Mouse (Mus musculus) stomach, embryonic 14.5 days (tissue): ENCODE results near the gene Mest. TPM values are rescaled to one million over a fixed set of nuclear protein-coding genes. Genes with fewer than 3 reads are reported as not detected.

ENCODE experiments used
- ATAC-seq: fragments of 200-750 bp; cut with Nextera tagmentation; 2 replicates; pipeline ENCODE4 v1.8.0; 2017; ENCODE audit warnings: low read depth, moderate TSS enrichment; ENCODE audit not compliant: insufficient number of reproducible peaks, insufficient read depth, low FRiP score
- H3K27ac ChIP-seq: fragments of 300-500 bp; sonication (generic); 2 replicates; pipeline ENCODE4 v1.5.1; 2014; ENCODE audit warnings: mild to moderate bottlenecking, low read length, moderate library complexity, mixed read lengths
- H3K27me3 ChIP-seq: fragments of 300-500 bp; sonication (generic); 2 replicates; pipeline ENCODE4 v1.6.1; 2014; ENCODE audit warnings: low read length, control low read depth, mixed read lengths; ENCODE audit not compliant: control insufficient read depth, insufficient read depth
- H3K36me3 ChIP-seq: fragments of 300-500 bp; sonication (generic); 2 replicates; pipeline ENCODE4 v1.6.1; 2014; ENCODE audit warnings: mild to moderate bottlenecking, control low read depth, low read length, moderate library complexity, mixed read lengths; ENCODE audit not compliant: control insufficient read depth, insufficient read depth
- H3K4me1 ChIP-seq: fragments of 300-500 bp; sonication (generic); 2 replicates; pipeline ENCODE4 v1.6.1; 2014; ENCODE audit warnings: low read length, control low read depth, mixed read lengths; ENCODE audit not compliant: control insufficient read depth, insufficient read depth
- H3K4me2 ChIP-seq: fragments of 300-500 bp; sonication (generic); replicated peaks from 2 replicates; pipeline ENCODE4 v1.6.1; 2014; ENCODE audit warnings: low read depth, low read length, control low read depth
- H3K4me3 ChIP-seq: fragments of 300-500 bp; sonication (generic); 2 replicates; pipeline ENCODE4 v1.5.1; 2014; ENCODE audit warnings: low read depth, low read length, control low read depth
- H3K9ac ChIP-seq: fragments of 300-500 bp; sonication (generic); replicated peaks from 2 replicates; pipeline ENCODE4 v1.6.1; 2014; ENCODE audit warnings: low read depth, mild to moderate bottlenecking, control low read depth, low read length, moderate library complexity, mixed read lengths
- H3K9me3 ChIP-seq: fragments of 300-500 bp; sonication (generic); 2 replicates; pipeline ENCODE4 v1.6.1; 2016; ENCODE audit warnings: low read depth, low read length, control low read depth; ENCODE audit not compliant: control insufficient read depth
- WGBS: fragments of 180-500 bp; shearing (Covaris S2); extraction: QIAGEN DNeasy Blood & Tissue Kit; methylation state at CpG from one replicate; pipeline ENCODE4 v1.1.7; 2014; 5-methylcytosine and 5-hydroxymethylcytosine counted together
- polyA plus RNA-seq: library from polyadenylated mRNA; unstranded; fragments of >200 nt; fragmentation: Nextera tagmentation; extraction: Ambion mirVana; gene quantifications from 2 replicates; pipeline ENCODE4 v1.2.1, GENCODE M21; 2014

Gene Mest
- polyA plus RNA-seq, 1 experiment from 2014 or later, result 1,146 TPM

- Histone ChIP-seq H3K27ac (peak overlapping the region; percentile 45; the same call in 1 of the 2 replicates), H3K4me3 (no peak overlapping the region), H3K27me3 (no peaks in the 10 kb centered on the region), H3K4me1 (peaks cover 10% of the 10 kb centered on the region), H3K36me3 (no peaks in the 10 kb centered on the region), H3K9me3 (no peaks in the 10 kb centered on the region), H3K4me2 (no peak overlapping the region), H3K9ac (no peak overlapping the region)
- WGBS, result 43% methylated on average over 10 of the region's 10 CpGs
- ATAC-seq, result no peak
Measured at GRCm38 (mm10) chr6:30711365-30711763, 12.0 kb upstream of the Mest start.

DNA sequence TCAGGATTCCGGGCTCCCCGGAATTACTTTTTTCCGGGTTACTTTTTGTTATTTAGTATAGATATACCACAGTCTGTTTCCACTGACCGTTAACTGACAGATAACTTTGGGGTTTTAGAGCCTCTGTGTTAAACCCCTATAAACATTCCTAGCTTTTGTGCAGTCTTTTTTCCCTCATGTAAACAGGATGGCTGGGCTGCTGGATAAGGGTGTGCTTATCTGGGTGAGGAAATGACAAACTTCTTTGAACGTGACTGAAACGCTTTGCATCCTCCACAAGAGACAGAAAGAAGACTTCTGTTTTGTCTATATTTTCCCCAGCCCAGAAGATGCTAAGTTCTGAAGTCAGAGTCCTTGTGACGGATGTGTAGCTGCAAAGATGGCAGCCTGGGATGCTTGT, 10.9 kb upstream of the Mest start:
- Histone ChIP-seq H3K9ac (no peak overlapping the region), H3K36me3 (no peaks in the 10 kb centered on the region), H3K27ac (peak overlapping the region; percentile 45; the same call in 1 of the 2 replicates), H3K4me1 (peaks cover 13% of the 10 kb centered on the region), H3K4me2 (no peak overlapping the region), H3K27me3 (no peaks in the 10 kb centered on the region), H3K4me3 (no peak overlapping the region), H3K9me3 (no peaks in the 10 kb centered on the region)
- ATAC-seq, result no peak
- WGBS, result 43% methylated on average over 7 of the region's 7 CpGs

DNA sequence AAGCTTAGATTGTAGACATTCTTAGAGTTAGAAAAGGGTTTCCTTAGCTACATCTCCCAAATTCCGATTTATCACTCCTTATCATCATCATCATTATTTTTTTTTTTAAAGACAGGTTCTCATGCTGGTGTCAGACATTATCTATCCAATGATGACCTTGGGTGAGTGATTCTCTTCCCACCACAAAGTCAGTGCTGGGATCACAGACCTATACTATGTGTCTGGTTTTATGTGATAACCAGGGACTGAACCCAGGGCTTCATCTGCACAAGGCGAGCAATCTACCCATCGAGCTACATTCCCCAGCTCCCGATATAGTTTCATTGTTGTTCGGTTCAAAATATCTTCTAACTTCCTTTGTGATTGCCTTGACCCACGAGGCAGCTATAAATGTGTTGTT, 9.9 kb upstream of the Mest start:
- H3K4me2 ChIP-seq, result no peak overlapping the region
- ATAC-seq, result no peak
- no peak overlapping the region for H3K4me3 ChIP-seq
- H3K9ac ChIP-seq, result no peak overlapping the region
- no peaks in the 10 kb centered on the region for H3K9me3 ChIP-seq
- H3K27me3 ChIP-seq, result no peaks in the 10 kb centered on the region
- peaks cover 13% of the 10 kb centered on the region for H3K4me1 ChIP-seq
- no peaks in the 10 kb centered on the region for H3K36me3 ChIP-seq
- H3K27ac ChIP-seq, result no peak overlapping the region
- 81% methylated on average over 6 of the region's 6 CpGs for WGBS

- Histone ChIP-seq H3K27me3 (no peaks in the 10 kb centered on the region), H3K4me2 (no peak overlapping the region), H3K9ac (no peak overlapping the region), H3K4me3 (no peak overlapping the region), H3K27ac (peak overlapping the region; percentile 48; the same call in 1 of the 2 replicates), H3K9me3 (no peaks in the 10 kb centered on the region), H3K4me1 (peaks cover 13% of the 10 kb centered on the region), H3K36me3 (no peaks in the 10 kb centered on the region)
- no peak for ATAC-seq
- 87% methylated on average over 11 of the region's 11 CpGs for WGBS
Measured at GRCm38 (mm10) chr6:30713896-30714295, 9.5 kb upstream of the Mest start.

DNA sequence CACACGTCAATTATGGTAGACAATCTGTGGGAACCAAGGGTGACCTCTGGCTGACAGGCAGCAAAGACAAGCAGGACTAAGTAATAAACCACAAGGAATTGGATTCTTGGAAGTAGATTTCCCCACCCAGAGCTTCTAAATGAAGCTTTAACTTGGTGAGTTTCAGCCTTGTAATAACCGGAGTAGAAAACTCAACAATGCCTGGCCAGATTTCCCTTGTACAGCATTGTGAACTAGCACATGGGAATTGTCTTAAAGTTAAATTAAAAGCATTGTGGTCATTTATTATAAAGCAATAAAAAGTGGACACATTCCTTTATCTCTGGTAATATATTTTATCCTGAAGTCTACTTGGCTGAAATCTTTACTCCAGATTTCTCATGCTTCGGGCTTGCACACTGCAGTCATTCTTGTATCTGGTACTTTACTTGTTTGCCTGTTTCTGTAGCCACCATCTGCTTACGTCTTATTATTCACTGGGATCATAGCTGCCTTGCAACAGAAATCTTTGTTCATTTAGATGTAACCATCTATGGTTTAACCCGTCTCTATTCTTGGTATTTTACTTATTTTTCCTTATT, 8.4 kb upstream of the Mest start:
- 64% methylated on average over 5 of the region's 5 CpGs for WGBS
- no peak overlapping the region for H3K4me3 ChIP-seq
- ATAC-seq, result no peak
- no peaks in the 10 kb centered on the region for H3K27me3 ChIP-seq
- no peaks in the 10 kb centered on the region for H3K36me3 ChIP-seq
- H3K4me1 ChIP-seq, result peaks cover 13% of the 10 kb centered on the region
- no peak overlapping the region for H3K4me2 ChIP-seq
- no peak overlapping the region for H3K9ac ChIP-seq
- H3K27ac ChIP-seq, result peak overlapping the region; percentile 72; the same call in 1 of the 2 replicates
- no peaks in the 10 kb centered on the region for H3K9me3 ChIP-seq

DNA sequence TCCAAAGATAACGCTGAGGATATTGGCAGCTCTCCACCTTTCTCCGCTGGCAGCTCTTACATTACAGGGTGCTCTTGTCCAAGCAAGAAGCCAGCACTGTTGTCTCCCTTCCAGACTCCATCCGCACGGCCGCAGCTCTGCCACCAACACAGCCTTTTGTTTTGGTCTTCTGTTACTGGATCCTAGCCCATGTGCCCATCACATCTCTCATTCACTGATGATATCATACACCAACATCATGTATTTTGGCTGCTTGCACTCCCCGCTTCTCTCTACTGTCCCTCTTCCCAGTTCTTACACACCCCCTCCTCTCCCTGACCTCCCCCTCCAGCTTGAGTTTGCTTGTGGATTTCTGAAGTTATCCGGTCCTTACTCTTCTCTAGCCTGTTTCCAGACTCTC, 6.6 kb upstream of the Mest start:
- H3K4me3 ChIP-seq, result no peak overlapping the region
- H3K4me2 ChIP-seq, result no peak overlapping the region
- 74% methylated on average over 7 of the region's 7 CpGs for WGBS
- H3K36me3 ChIP-seq, result no peaks in the 10 kb centered on the region
- H3K9ac ChIP-seq, result no peak overlapping the region
- no peaks in the 10 kb centered on the region for H3K27me3 ChIP-seq
- no peak overlapping the region for H3K27ac ChIP-seq
- H3K4me1 ChIP-seq, result peaks cover 9% of the 10 kb centered on the region; the same call in 1 of the 2 replicates
- ATAC-seq, result no peak
- no peaks in the 10 kb centered on the region for H3K9me3 ChIP-seq

DNA sequence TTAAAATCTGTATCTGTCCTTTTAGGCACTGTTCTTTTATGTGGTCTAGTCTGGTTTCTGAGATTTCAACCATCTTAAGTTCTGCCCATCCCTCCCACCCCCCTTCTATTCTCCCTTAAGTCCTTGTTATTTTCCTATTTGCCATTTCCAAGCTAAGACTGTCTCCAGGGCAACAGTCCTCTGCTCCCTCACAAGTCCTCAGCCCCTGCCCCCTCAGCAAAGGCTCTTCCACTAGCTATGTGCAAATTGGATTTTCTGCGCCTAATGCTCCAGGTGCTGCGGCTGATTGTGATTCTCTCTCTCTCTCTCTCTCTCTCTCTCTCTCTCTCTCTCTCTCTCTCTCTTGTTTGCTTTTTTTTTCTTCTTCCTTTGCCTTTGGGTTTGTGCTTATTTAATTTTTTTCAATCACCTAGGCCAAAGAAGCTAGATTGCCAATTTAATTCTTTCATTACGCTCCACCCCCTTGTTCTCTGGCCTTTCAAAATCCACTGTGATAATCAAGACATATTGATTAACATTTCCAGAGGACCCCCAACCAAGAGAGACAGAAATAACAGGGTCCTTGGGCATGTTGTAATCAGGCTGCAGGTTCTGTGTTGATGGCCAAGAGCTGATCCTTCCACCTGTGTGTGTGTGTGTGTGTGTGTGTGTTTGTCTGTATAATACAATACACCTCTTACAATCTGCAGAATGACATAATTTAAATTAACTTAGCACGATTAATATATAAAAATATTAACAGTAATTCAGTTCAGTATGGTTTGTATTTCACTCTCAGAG, 772 bp upstream of the Mest start:
- Histone ChIP-seq H3K9ac (no peak overlapping the region), H3K4me1 (peaks cover 11% of the 10 kb centered on the region), H3K27ac (no peak overlapping the region; the same call in 1 of the 2 replicates), H3K4me2 (no peak overlapping the region), H3K36me3 (no peaks in the 10 kb centered on the region), H3K27me3 (no peaks in the 10 kb centered on the region), H3K9me3 (no peaks in the 10 kb centered on the region), H3K4me3 (no peak overlapping the region)
- ATAC-seq, result no peak
- WGBS, result 62% methylated on average over 4 of the region's 4 CpGs

GRCm38 (mm10) chr6:30730301-30730971, 7.1 kb downstream of the Mest start:
- H3K36me3 ChIP-seq, result no peaks in the 10 kb centered on the region
- peak overlapping the region; percentile 81 for H3K27ac ChIP-seq
- no peak overlapping the region for H3K4me3 ChIP-seq
- H3K9me3 ChIP-seq, result peaks cover under 1% of the 10 kb centered on the region; the same call in 1 of the 2 replicates
- peak; percentile 74; the same call in 1 of the 2 replicates for ATAC-seq
- H3K9ac ChIP-seq, result no peak overlapping the region
- H3K4me2 ChIP-seq, result no peak overlapping the region
- 24% methylated on average over 12 of the region's 12 CpGs for WGBS
- H3K4me1 ChIP-seq, result peaks cover 13% of the 10 kb centered on the region
- H3K27me3 ChIP-seq, result no peaks in the 10 kb centered on the region
